Mouse (Mus musculus) forebrain, embryonic 11.5 days (tissue): ENCODE measurements around the gene Tecpr2. TPM values are rescaled to one million over a fixed set of nuclear protein-coding genes. Genes with fewer than 3 reads are reported as not detected.
A peak's percentile ranks its signal among the peaks of the same experiment; 100 is the strongest.

Experiments used
- ATAC-seq: fragments of 200-750 bp; cut with Nextera tagmentation; replicated peaks from 2 replicates; pipeline ENCODE4 v1.8.0; 2017; ENCODE audit warnings: moderate TSS enrichment; ENCODE audit not compliant: low FRiP score
- DNase-seq: peaks from one replicate; pipeline ENCODE4 v3.0.0-alpha.2; 2017; ENCODE audit warnings: low spot score
- H3K27ac ChIP-seq: fragments of 300-500 bp; sonication (generic); 2 replicates; pipeline ENCODE4 v1.5.1; 2014; ENCODE audit warnings: low read depth, low read length
- H3K27me3 ChIP-seq: fragments of 300-500 bp; sonication (generic); 2 replicates; pipeline ENCODE4 v1.6.1; 2014; ENCODE audit warnings: mild to moderate bottlenecking, low read length, mixed read lengths; ENCODE audit not compliant: control insufficient read depth, insufficient read depth
- H3K36me3 ChIP-seq: fragments of 300-500 bp; sonication (generic); 2 replicates; pipeline ENCODE4 v1.6.1; 2014; ENCODE audit warnings: mild to moderate bottlenecking, low read length, moderate library complexity, mixed read lengths; ENCODE audit not compliant: control insufficient read depth, insufficient read depth
- H3K4me1 ChIP-seq: fragments of 300-500 bp; sonication (generic); replicated peaks from 2 replicates; pipeline ENCODE4 v1.6.1; 2014; ENCODE audit warnings: low read length, mixed read lengths; ENCODE audit not compliant: control insufficient read depth, insufficient read depth
- H3K4me2 ChIP-seq: fragments of 300-500 bp; sonication (generic); 2 replicates; pipeline ENCODE4 v1.6.1; 2014; ENCODE audit warnings: low read depth, mild to moderate bottlenecking, low read length, moderate library complexity, mixed read lengths; ENCODE audit not compliant: severe bottlenecking
- H3K4me3 ChIP-seq: fragments of 300-500 bp; sonication (generic); 2 replicates; pipeline ENCODE4 v1.5.1; 2014; ENCODE audit warnings: low read depth, low read length
- H3K9ac ChIP-seq: fragments of 300-500 bp; sonication (generic); 2 replicates; pipeline ENCODE4 v1.6.1; 2014; ENCODE audit warnings: low read length
- H3K9me3 ChIP-seq: fragments of 300-500 bp; sonication (generic); 2 replicates; pipeline ENCODE4 v1.6.1; 2016; ENCODE audit warnings: low read length, mixed read lengths; ENCODE audit not compliant: control insufficient read depth
- WGBS: fragments of 180-500 bp; shearing (Covaris S2); extraction: QIAGEN DNeasy Blood & Tissue Kit; methylation state at CpG from one replicate; pipeline ENCODE4 v1.1.7; 2014; 5-methylcytosine and 5-hydroxymethylcytosine counted together
- polyA plus RNA-seq: library from polyadenylated mRNA; unstranded; fragments of >200 nt; fragmentation: Nextera tagmentation; extraction: Ambion mirVana; gene quantifications from 2 replicates; pipeline ENCODE4 v1.2.1, GENCODE M21; 2014

The Tecpr2 gene
- polyA plus RNA-seq, 1 experiment from 2014 or later = 6.6 TPM

DNA sequence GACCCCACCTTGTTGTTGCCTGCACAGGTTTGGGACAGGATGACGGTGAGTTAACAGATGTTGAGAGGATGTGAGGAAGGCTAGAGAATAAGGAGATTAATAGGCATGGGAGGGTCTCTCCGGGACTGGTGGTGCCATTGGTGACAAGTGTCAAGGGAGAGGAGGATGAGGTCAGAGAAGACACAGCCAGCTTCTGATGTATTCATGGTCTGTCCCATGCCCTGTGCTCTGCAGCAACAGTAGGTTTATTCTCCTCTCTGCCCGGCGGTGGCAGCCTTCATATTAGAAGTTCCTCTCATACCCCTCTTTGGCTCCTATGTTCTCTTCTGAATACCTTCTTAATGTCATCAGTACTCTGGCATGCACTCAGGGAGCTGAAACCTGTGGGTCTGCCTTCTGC is 31.2 kb downstream of the Tecpr2 start:
- Histone ChIP-seq H3K27me3 (no peaks in the 10 kb centered on the region), H3K9ac (no peak overlapping the region), H3K4me1 (no peaks in the 10 kb centered on the region), H3K4me3 (no peak overlapping the region), H3K27ac (no peak overlapping the region), H3K9me3 (no peaks in the 10 kb centered on the region), H3K4me2 (no peak overlapping the region), H3K36me3 (no peaks in the 10 kb centered on the region)
- ATAC-seq (no peak), DNase-seq (no peak)
- WGBS = 92% methylated on average over 4 of the region's 4 CpGs

DNA sequence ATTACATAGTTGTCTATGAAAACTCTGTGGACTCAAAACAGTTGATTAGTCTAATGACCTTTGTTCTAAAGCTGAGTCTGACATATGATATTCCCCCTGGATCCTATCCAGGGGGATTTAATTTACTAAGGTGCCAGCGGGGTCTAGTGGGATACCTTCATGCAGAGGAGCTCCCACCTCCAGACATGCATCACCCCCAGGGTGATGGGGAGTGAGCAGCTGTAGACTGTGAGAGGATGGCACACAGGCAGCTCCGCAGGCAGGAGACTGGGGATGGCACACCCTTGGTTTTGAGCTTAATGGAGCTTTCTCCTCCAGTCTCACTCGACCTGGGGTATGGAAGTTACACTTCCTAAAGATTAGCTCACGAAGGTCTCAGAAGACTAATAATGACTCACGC is 32.5 kb downstream of the Tecpr2 start:
- DNase-seq (no peak), ATAC-seq (no peak)
- Histone ChIP-seq H3K9ac (no peak overlapping the region), H3K27me3 (no peaks in the 10 kb centered on the region), H3K4me1 (no peaks in the 10 kb centered on the region), H3K4me2 (no peak overlapping the region), H3K9me3 (no peaks in the 10 kb centered on the region), H3K4me3 (no peak overlapping the region), H3K36me3 (no peaks in the 10 kb centered on the region), H3K27ac (no peak overlapping the region)
- WGBS = 84% methylated on average over 5 of the region's 5 CpGs

DNA sequence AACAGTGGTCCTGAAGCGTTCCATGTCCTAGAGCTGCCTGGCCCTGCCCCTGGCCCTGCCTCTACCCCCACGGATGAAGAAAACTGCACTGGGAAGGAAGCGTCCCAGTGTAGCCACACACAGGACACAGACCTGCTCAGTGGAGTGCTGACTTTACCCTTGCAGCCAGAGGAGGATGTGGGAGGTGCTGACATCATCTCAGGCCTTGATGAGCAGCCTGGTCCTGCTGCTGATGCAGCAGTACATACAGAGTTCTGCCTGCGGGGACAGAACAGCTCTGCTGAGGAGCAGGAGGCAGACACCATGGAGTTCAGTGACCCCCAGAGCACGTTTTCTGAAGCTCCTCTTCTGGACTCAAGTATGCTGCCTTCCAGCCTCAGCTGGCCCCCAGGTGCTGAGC is 43.8 kb downstream of the Tecpr2 start:
- H3K4me2 ChIP-seq = no peak overlapping the region
- no peaks in the 10 kb centered on the region for H3K27me3 ChIP-seq
- no peak overlapping the region for H3K9ac ChIP-seq
- no peaks in the 10 kb centered on the region for H3K9me3 ChIP-seq
- 77% methylated on average over 5 of the region's 5 CpGs for WGBS
- H3K27ac ChIP-seq = no peak overlapping the region
- no peak for ATAC-seq
- H3K36me3 ChIP-seq = peaks cover 2% of the 10 kb centered on the region; the same call in 1 of the 2 replicates
- H3K4me3 ChIP-seq = no peak overlapping the region
- DNase-seq = no peak
- H3K4me1 ChIP-seq = no peaks in the 10 kb centered on the region

DNA sequence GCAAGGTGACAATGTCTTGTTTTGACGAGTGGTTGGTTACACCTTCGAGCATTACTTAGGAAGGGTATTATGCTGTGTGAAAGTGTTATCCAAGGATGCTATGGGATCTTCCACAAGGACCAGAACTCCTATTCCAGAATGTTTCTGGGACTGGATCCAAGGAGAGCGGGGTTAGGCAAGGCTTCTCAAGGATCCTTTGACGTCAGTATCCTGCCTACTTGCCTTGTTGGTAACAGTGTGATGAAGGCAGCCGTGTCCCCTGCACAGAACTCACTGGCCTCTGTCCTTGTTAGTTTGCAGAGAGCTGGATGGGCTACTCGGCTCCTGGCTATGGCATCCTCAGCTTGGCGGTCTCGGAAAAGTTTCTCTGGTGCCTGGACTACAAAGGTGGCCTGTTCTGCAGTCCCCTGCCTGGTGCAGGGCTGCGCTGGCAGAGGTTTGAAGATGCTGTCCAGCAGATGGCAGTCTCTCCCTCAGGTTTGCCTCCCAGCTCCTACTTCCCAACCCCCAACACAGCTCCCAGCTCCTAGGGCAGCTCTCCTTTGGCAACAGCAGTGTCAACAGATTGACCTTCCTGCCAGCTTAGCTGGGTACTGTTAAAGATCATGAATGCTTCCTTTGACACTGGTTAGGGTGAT is 47.0 kb downstream of the Tecpr2 start:
- ATAC-seq (peak; percentile 83), DNase-seq (peak; percentile 84)
- peaks cover 5% of the 10 kb centered on the region; the same call in 1 of the 2 replicates for H3K36me3 ChIP-seq
- no peaks in the 10 kb centered on the region for H3K4me1 ChIP-seq
- no peak overlapping the region for H3K27ac ChIP-seq
- no peak overlapping the region for H3K4me3 ChIP-seq
- no peak overlapping the region for H3K9ac ChIP-seq
- H3K4me2 ChIP-seq = no peak overlapping the region
- no peaks in the 10 kb centered on the region for H3K9me3 ChIP-seq
- H3K27me3 ChIP-seq = no peaks in the 10 kb centered on the region
- WGBS = 64% methylated on average over 9 of the region's 9 CpGs

DNA sequence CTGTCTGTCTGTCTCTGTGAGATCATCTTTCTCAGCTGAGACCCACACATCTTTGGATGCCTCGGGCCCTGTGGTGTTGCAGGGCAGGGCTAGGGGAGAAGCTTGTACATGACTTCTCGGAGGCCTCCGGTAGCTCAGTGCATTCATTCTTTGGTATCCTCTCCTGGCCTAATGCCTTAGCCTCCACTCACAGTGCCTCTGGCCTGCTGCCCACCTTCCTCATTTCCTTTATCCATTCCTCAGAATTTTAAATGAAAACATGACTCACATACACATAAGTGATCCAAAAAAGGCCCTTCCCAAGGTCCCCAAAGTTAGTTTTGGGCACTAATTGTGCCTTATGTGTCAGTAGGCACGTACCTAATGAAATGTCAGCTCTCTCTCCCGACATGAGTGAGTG is 48.4 kb downstream of the Tecpr2 start:
- H3K9me3 ChIP-seq = no peaks in the 10 kb centered on the region
- ATAC-seq (no peak), DNase-seq (no peak)
- no peak overlapping the region for H3K4me3 ChIP-seq
- 90% methylated on average over 5 of the region's 5 CpGs for WGBS
- no peak overlapping the region for H3K4me2 ChIP-seq
- peaks cover 5% of the 10 kb centered on the region; the same call in 1 of the 2 replicates for H3K36me3 ChIP-seq
- H3K27me3 ChIP-seq = no peaks in the 10 kb centered on the region
- no peak overlapping the region for H3K9ac ChIP-seq
- no peaks in the 10 kb centered on the region for H3K4me1 ChIP-seq
- H3K27ac ChIP-seq = no peak overlapping the region

DNA sequence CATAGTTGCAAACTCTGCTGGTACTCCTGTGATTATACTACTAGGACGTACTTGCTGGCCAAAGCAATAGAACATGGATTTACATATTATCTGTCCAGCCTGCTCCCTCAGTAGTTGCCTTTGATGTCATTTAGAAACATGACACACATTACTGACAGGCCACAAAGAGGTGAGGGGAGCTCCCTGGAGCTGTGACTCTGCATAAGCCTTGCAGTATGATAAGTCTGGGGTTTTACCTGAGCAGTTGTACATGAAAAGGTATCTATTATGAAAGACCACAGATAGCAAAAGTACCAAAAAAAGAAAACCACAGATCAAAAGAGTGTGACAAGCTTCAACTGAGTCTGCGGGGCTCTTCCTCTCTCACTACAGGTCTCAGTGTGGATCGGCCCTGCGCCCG is 50.3 kb downstream of the Tecpr2 start:
- no peaks in the 10 kb centered on the region for H3K9me3 ChIP-seq
- ATAC-seq (no peak), DNase-seq (no peak)
- peaks cover 3% of the 10 kb centered on the region; the same call in 1 of the 2 replicates for H3K36me3 ChIP-seq
- H3K4me3 ChIP-seq = no peak overlapping the region
- WGBS = 94% methylated on average over 5 of the region's 5 CpGs
- H3K4me2 ChIP-seq = no peak overlapping the region
- no peak overlapping the region for H3K27ac ChIP-seq
- H3K9ac ChIP-seq = no peak overlapping the region
- no peaks in the 10 kb centered on the region for H3K4me1 ChIP-seq
- no peaks in the 10 kb centered on the region for H3K27me3 ChIP-seq

DNA sequence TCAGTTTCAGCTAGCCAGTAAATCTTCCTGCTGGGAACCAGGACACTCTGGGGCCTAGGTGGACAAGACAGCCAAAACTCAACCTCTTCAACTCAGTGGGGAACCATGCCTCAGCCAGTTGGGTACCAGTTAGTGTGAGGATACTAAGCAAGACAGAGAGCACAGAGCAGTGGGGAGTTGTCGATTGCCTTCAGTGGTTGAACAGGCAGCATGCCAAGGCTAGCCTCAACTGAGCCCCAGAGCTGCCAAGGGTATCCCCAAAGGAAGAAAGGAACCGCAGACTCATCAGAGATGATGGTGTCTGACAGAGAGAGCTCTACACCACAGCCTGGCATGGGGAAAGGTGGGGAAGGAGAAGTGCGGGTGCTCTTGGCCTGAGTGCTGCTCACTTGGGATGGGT is 51.8 kb downstream of the Tecpr2 start:
- Histone ChIP-seq H3K27ac (no peak overlapping the region), H3K36me3 (peaks cover 3% of the 10 kb centered on the region; the same call in 1 of the 2 replicates), H3K4me1 (no peaks in the 10 kb centered on the region), H3K9me3 (no peaks in the 10 kb centered on the region), H3K9ac (no peak overlapping the region), H3K4me2 (no peak overlapping the region), H3K4me3 (no peak overlapping the region), H3K27me3 (no peaks in the 10 kb centered on the region)
- DNase-seq (no peak), ATAC-seq (no peak)
- WGBS = 94% methylated on average over 3 of the region's 3 CpGs

DNA sequence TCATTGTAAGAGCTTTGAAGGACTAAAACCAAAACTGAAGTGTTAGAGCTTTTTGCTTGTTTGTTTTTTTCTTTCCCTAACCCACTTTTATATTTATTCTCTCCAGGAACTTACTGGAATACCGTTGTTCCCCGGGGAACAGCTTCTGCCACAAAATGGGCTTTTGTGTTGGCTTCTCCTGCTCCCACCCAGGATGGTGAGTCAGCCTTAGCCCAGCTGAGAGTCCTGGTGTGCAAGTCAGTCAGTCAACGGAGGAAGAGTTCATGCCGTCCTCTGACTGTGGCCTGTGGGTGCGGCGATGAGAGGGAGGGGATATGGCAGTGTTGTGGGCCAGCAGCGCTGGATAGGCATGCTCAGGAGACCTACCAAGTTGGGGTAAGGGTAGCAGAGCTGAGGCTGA is 57.2 kb downstream of the Tecpr2 start:
- ATAC-seq (no peak), DNase-seq (no peak)
- 83% methylated on average over 7 of the region's 7 CpGs for WGBS
- no peak overlapping the region for H3K27ac ChIP-seq
- no peak overlapping the region for H3K9ac ChIP-seq
- H3K9me3 ChIP-seq = no peaks in the 10 kb centered on the region
- H3K4me1 ChIP-seq = no peaks in the 10 kb centered on the region
- no peak overlapping the region for H3K4me3 ChIP-seq
- no peaks in the 10 kb centered on the region for H3K36me3 ChIP-seq
- H3K27me3 ChIP-seq = no peaks in the 10 kb centered on the region
- H3K4me2 ChIP-seq = no peak overlapping the region
